Mouse (Mus musculus) kidney, embryonic 16.5 days (tissue): Measurements from ENCODE around the gene Dqx1. TPM values are rescaled to one million over a fixed set of nuclear protein-coding genes. Genes with fewer than 3 reads are reported as not detected.

Source experiments
- ATAC-seq: fragments of 200-750 bp; cut with Nextera tagmentation; 2 replicates; pipeline ENCODE4 v1.8.0; 2017; ENCODE audit warnings: moderate TSS enrichment; ENCODE audit not compliant: low FRiP score, low TSS enrichment
- H3K27ac ChIP-seq: fragments of 300-500 bp; sonication (generic); 2 replicates; pipeline ENCODE4 v1.5.1; 2014; ENCODE audit warnings: low read length
- H3K27me3 ChIP-seq: fragments of 300-500 bp; sonication (generic); 2 replicates; pipeline ENCODE4 v1.6.1; 2014; ENCODE audit warnings: low read length, control low read depth, mixed read lengths; ENCODE audit not compliant: insufficient read depth
- H3K36me3 ChIP-seq: fragments of 300-500 bp; sonication (generic); 2 replicates; pipeline ENCODE4 v1.6.1; 2014; ENCODE audit warnings: low read length, control low read depth, mixed read lengths; ENCODE audit not compliant: insufficient read depth
- H3K4me1 ChIP-seq: fragments of 300-500 bp; sonication (generic); 2 replicates; pipeline ENCODE4 v1.6.1; 2014; ENCODE audit warnings: low read length, control low read depth, mixed read lengths; ENCODE audit not compliant: insufficient read depth
- H3K4me2 ChIP-seq: fragments of 300-500 bp; sonication (generic); replicated peaks from 2 replicates; pipeline ENCODE4 v1.6.1; 2014; ENCODE audit warnings: low read depth, low read length
- H3K4me3 ChIP-seq: fragments of 300-500 bp; sonication (generic); 2 replicates; pipeline ENCODE4 v1.5.1; 2014; ENCODE audit warnings: mild to moderate bottlenecking, low read length
- H3K9ac ChIP-seq: fragments of 300-500 bp; sonication (generic); replicated peaks from 2 replicates; pipeline ENCODE4 v1.6.1; 2014; ENCODE audit warnings: low read length
- H3K9me3 ChIP-seq: fragments of 300-500 bp; sonication (generic); 2 replicates; pipeline ENCODE4 v1.6.1; 2016; ENCODE audit warnings: low read length, control low read depth
- whole genome bisulfite sequencing: fragments of 180-500 bp; shearing (Covaris S2); extraction: QIAGEN DNeasy Blood & Tissue Kit; methylation state at CpG from one replicate; pipeline ENCODE4 v1.1.7; 2014; 5-methylcytosine and 5-hydroxymethylcytosine counted together
- polyA plus RNA-seq: library from polyadenylated mRNA; unstranded; fragments of >200 nt; fragmentation: Nextera tagmentation; extraction: Ambion mirVana; gene quantifications from 2 replicates; pipeline ENCODE4 v1.2.1, GENCODE M21; 2015

The Dqx1 gene
- polyA plus RNA-seq, 1 experiment from 2014 or later, result 5.2 TPM

DNA sequence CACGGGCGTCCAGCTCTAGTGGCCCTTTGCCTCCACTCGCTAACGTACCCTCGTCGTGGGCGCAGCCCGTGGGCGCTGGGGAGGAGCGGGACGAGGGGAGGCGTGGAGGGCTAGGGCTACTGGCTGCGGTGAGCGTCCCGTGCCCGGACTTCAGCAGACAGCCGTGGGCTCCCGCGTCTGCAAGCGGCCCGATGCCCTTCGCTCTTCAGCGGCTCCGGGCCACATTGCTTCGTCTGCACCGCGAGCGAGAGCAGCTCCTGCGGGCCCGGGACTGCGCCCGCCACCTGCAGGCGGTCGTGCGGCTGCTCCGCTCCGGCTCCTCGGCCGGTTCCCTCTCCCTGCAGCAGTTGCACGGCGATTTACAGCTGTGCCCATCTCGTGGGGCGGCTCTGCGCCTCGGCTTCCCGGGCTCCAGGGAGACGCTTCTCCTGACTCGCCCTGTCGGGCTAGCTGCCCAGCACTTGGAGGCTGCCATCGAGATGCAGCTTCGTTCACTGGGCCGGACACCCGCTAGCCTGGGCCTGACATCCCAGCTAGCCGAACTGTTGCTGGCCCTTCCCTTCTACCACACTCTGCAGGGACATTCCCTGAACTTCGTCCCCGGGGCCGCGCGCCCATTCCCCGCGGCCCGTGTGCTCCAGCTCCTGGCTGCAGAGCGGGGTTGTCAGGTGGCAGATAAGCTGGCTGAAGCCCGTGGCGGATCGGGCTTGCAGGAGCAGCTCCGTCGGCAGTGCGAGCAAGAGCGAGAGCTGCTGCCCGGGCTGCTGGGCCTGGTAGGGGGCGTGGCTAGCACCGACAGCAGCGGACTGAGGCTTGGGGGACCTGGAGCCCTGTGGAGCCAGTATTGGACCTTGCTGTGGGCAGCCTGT, 44.3 kb downstream of the Dqx1 start:
- Histone ChIP-seq H3K36me3 (no peaks in the 10 kb centered on the region), H3K27me3 (no peaks in the 10 kb centered on the region), H3K27ac (peak overlapping the region; percentile 84), H3K9me3 (no peaks in the 10 kb centered on the region), H3K4me1 (peaks cover 30% of the 10 kb centered on the region), H3K9ac (peak overlapping the region; percentile 86), H3K4me3 (peak overlapping the region; percentile 71), H3K4me2 (peak overlapping the region; percentile 99)
- under 1% methylated on average over 73 of the region's 74 CpGs for WGBS
- peak; percentile 79 for ATAC-seq

GRCm38 (mm10) chr6:83103130-83103650, 45.5 kb downstream of the Dqx1 start:
- Histone ChIP-seq H3K9me3 (no peaks in the 10 kb centered on the region), H3K36me3 (no peaks in the 10 kb centered on the region), H3K4me1 (peaks cover 31% of the 10 kb centered on the region), H3K4me2 (peak overlapping the region; percentile 99; the same call in 1 of the 2 replicates), H3K9ac (no peak overlapping the region), H3K27ac (no peak overlapping the region), H3K27me3 (no peaks in the 10 kb centered on the region), H3K4me3 (no peak overlapping the region; the same call in 1 of the 2 replicates)
- no peak for ATAC-seq
- 53% methylated on average over 11 of the region's 11 CpGs for WGBS

- WGBS, result 77% methylated on average over 4 of the region's 4 CpGs
- no peak for ATAC-seq
- Histone ChIP-seq H3K27me3 (no peaks in the 10 kb centered on the region), H3K27ac (no peak overlapping the region), H3K9me3 (no peaks in the 10 kb centered on the region), H3K4me1 (peaks cover 28% of the 10 kb centered on the region), H3K9ac (no peak overlapping the region), H3K4me3 (no peak overlapping the region), H3K4me2 (no peak overlapping the region), H3K36me3 (no peaks in the 10 kb centered on the region)
These were observed 46.5 kb downstream of the Dqx1 start for GRCm38 (mm10) chr6:83104158-83104557.

- peak; percentile 20; the same call in 1 of the 2 replicates for ATAC-seq
- no peaks in the 10 kb centered on the region for H3K27me3 ChIP-seq
- no peaks in the 10 kb centered on the region; the same call in 1 of the 2 replicates for H3K36me3 ChIP-seq
- H3K4me1 ChIP-seq, result peaks cover 23% of the 10 kb centered on the region
- H3K4me3 ChIP-seq, result peak overlapping the region; percentile 98; the same call in 1 of the 2 replicates
- H3K4me2 ChIP-seq, result peak overlapping the region; percentile 69
- H3K9ac ChIP-seq, result peak overlapping the region; percentile 95
- H3K27ac ChIP-seq, result peak overlapping the region; percentile 88; the same call in 1 of the 2 replicates
- no peaks in the 10 kb centered on the region for H3K9me3 ChIP-seq
- 37% methylated on average over 13 of the region's 13 CpGs for WGBS
These were observed 50.1 kb downstream of the Dqx1 start for GRCm38 (mm10) chr6:83107566-83108400.

DNA sequence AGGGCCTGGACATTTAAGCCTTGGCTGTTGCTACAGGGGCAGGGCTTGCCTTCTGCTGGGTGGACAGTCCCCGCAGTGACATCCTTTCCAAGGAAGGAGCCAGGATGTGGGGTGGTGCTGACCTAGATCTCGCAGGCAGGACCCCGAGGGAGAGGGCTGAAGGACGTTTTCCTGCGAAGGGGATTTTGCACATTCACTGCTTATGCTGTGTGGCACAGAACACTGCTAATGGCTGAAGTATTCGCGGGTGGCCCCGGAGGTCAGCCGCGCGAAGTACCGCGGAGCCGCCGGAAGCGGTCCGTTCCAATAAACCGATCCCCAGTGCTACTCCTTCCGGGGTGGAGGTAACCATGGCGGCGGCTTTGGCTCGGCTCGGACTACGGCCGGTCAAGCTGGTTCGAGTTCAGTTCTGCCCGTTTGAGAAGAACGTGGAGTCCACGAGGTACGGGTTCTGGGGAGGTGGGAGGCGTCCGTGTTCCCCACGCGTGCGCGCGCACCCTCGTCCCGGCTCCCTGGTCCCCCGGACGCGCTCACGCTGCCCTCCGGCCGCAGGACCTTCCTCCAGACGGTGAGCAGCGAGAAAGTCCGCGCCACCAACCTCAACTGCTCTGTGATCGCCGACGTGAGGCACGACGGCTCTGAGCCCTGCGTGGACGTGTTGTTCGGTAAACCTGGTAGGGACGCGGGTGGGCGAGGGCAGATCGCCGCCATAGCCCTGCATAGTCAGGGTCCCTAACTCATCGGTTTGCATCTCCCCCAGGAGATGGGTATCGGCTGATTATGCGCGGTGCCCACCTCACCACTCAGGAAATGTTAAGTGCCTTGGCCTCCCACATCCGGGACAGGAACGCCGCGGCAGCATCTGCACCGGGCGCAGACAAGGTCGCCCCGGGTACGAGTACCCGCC, 51.4 kb downstream of the Dqx1 start, which contains the start of gene Mrpl53:
Mrpl53 (plus strand) TSS at position 279 of the 907 bp plus-strand sequence.
- Histone ChIP-seq H3K36me3 (no peaks in the 10 kb centered on the region; the same call in 1 of the 2 replicates), H3K4me1 (peaks cover 15% of the 10 kb centered on the region), H3K27ac (peak within 1 kb of the TSS; percentile 88), H3K4me2 (peak within 1 kb of the TSS; percentile 69), H3K4me3 (peak within 1 kb of the TSS; percentile 98), H3K27me3 (no peaks in the 10 kb centered on the region), H3K9me3 (no peaks in the 10 kb centered on the region), H3K9ac (peak within 1 kb of the TSS; percentile 95)
- WGBS, result under 1% methylated on average over 76 of the region's 76 CpGs
- ATAC-seq, result peak; percentile 91

- no peaks in the 10 kb centered on the region for H3K9me3 ChIP-seq
- H3K4me3 ChIP-seq, result no peak overlapping the region
- WGBS, result 89% methylated on average over 4 of the region's 4 CpGs
- no peak overlapping the region for H3K9ac ChIP-seq
- no peaks in the 10 kb centered on the region; the same call in 1 of the 2 replicates for H3K36me3 ChIP-seq
- no peak overlapping the region for H3K4me2 ChIP-seq
- ATAC-seq, result no peak
- H3K27me3 ChIP-seq, result no peaks in the 10 kb centered on the region
- H3K27ac ChIP-seq, result no peak overlapping the region
- H3K4me1 ChIP-seq, result peaks cover 28% of the 10 kb centered on the region
These were observed 54.0 kb downstream of the Dqx1 start for GRCm38 (mm10) chr6:83111510-83112136.

- 1% methylated on average over 40 of the region's 58 CpGs for WGBS
- Histone ChIP-seq H3K4me3 (peak within 1 kb of the TSS; percentile 72), H3K27me3 (no peaks in the 10 kb centered on the region), H3K9ac (peak within 1 kb of the TSS; percentile 69), H3K36me3 (peaks cover 17% of the 10 kb centered on the region), H3K4me1 (peaks cover 39% of the 10 kb centered on the region), H3K27ac (peak within 1 kb of the TSS; percentile 82), H3K9me3 (no peaks in the 10 kb centered on the region), H3K4me2 (peak within 1 kb of the TSS; percentile 90)
- peak; percentile 89 for ATAC-seq
These were observed 57.5 kb downstream of the Dqx1 start, which contains the start of gene Mogs for GRCm38 (mm10) chr6:83115011-83115671. Gene Mogs (plus strand): TSS chr6:83115496.

- peak overlapping the region; percentile 69 for H3K9ac ChIP-seq
- peaks cover 41% of the 10 kb centered on the region for H3K4me1 ChIP-seq
- peak overlapping the region; percentile 90 for H3K4me2 ChIP-seq
- no peaks in the 10 kb centered on the region for H3K27me3 ChIP-seq
- H3K4me3 ChIP-seq, result peak overlapping the region; percentile 72
- peak; percentile 59 for ATAC-seq
- under 1% methylated on average over 41 of the region's 48 CpGs for WGBS
- H3K27ac ChIP-seq, result peak overlapping the region; percentile 21; the same call in 1 of the 2 replicates
- H3K9me3 ChIP-seq, result no peaks in the 10 kb centered on the region
- peaks cover 17% of the 10 kb centered on the region for H3K36me3 ChIP-seq
These were observed 58.2 kb downstream of the Dqx1 start for GRCm38 (mm10) chr6:83115682-83116372.
